27 mouse cellular contexts compared by ENCODE assay signal in genomic region chr17:40455920-40456319, GRCm38 (mm10).
DNase-seq lines count a peak whose midpoint lies in the region; ATAC-seq and TF ChIP-seq lines count a peak whose summit lies in the region.
"Had no signal": no experiment of that assay in that cellular context is flagged by ENCODE, and none has a peak within 500 bp of the region (broad histone marks: within the 10 kb centered on the region; RNA-seq: fewer than 3 reads in every experiment).

No protein-coding gene starts in this region.

- no peak for ATAC-seq in heart, embryonic 12.5 days (ENCODE audit: insufficient number of reproducible peaks, low FRiP score)
- no peak for ATAC-seq in hindbrain, embryonic 14.5 days (ENCODE audit: low FRiP score)
- ATAC-seq: activated CD4-positive, CD25-positive, alpha-beta regulatory T cell, adult 4 months; CD4-positive, CD25-positive, alpha-beta regulatory T cell, adult 4 months; forebrain, embryonic 14.5 days; forebrain, embryonic 16.5 days had no signal

- H3K4me1 ChIP-seq in heart, embryonic 12.5 days (replicated peaks), result no peaks in the 10 kb centered on the region
- H3K4me1 ChIP-seq in ES-E14 (ENCODE audit: control insufficient read depth in 2 of 2, insufficient read depth in 2 of 2, low read length in 2 of 2, poor library complexity in 1 of 2), result peaks cover 1 to 4% of the 10 kb centered on the region in 2 experiments; a peak in 3 of 4 replicates
- no peaks in the 10 kb centered on the region for H3K4me1 ChIP-seq in hindbrain, embryonic 14.5 days (replicated peaks; ENCODE audit: control insufficient read depth, insufficient read depth, low read length)
- H3K4me1 ChIP-seq: embryonic facial prominence, embryonic 13.5 days; embryonic facial prominence, embryonic 15.5 days; forebrain, embryonic 10.5 days; forebrain, embryonic 12.5 days had no signal

- no peak overlapping the region for H3K27ac ChIP-seq in heart, embryonic 12.5 days (ENCODE audit: poor library complexity, severe bottlenecking)
- no peak overlapping the region; the same call in 1 of the 2 replicates for H3K27ac ChIP-seq in ES-E14 (ENCODE audit: insufficient read depth, low read depth, low read length, poor library complexity, severe bottlenecking)
- H3K27ac ChIP-seq in hindbrain, embryonic 14.5 days, result no peak overlapping the region
- H3K27ac ChIP-seq: embryonic facial prominence, embryonic 13.5 days; embryonic facial prominence, embryonic 15.5 days; forebrain, embryonic 10.5 days; forebrain, embryonic 12.5 days had no signal

- H3K27me3 ChIP-seq in heart, embryonic 12.5 days (replicated peaks), result no peaks in the 10 kb centered on the region
- no peaks in the 10 kb centered on the region for H3K27me3 ChIP-seq in hindbrain, embryonic 14.5 days (ENCODE audit: control insufficient read depth, insufficient read depth, low read length)
- H3K27me3 ChIP-seq: CH12.LX; embryonic facial prominence, embryonic 13.5 days; embryonic facial prominence, embryonic 15.5 days; forebrain, embryonic 12.5 days had no signal

- 50% methylated on average over 1 of the region's 1 CpGs for WGBS in heart, embryonic 12.5 days
- WGBS in hindbrain, embryonic 14.5 days, result 79% methylated on average over 1 of the region's 1 CpGs

- no peak overlapping the region for H3K4me2 ChIP-seq in heart, embryonic 12.5 days
- H3K4me2 ChIP-seq in hindbrain, embryonic 14.5 days (replicated peaks), result no peak overlapping the region
- H3K4me2 ChIP-seq: embryonic facial prominence, embryonic 13.5 days; embryonic facial prominence, embryonic 15.5 days; forebrain, embryonic 12.5 days had no signal

- H3K36me3 ChIP-seq in heart, embryonic 12.5 days, result no peaks in the 10 kb centered on the region
- H3K36me3 ChIP-seq in ES-E14 (ENCODE audit: control insufficient read depth, insufficient read depth, low read length, poor library complexity, severe bottlenecking), result no peaks in the 10 kb centered on the region
- no peaks in the 10 kb centered on the region for H3K36me3 ChIP-seq in hindbrain, embryonic 14.5 days (replicated peaks; ENCODE audit: control insufficient read depth, insufficient read depth)
- H3K36me3 ChIP-seq: embryonic facial prominence, embryonic 13.5 days; embryonic facial prominence, embryonic 15.5 days; forebrain, embryonic 10.5 days; forebrain, embryonic 12.5 days had no signal

- in situ Hi-C loops in ES-E14 (cut with MboI; ENCODE audit: low sequenced_read_pairs in 2 of 2, unreplicated experiment in 2 of 2), result no loop called here

- H3K9ac ChIP-seq in heart, embryonic 12.5 days, result no peak overlapping the region
- H3K9ac ChIP-seq in ES-E14 (ENCODE audit: insufficient read depth, low read depth, low read length, poor library complexity, severe bottlenecking), result no peak overlapping the region
- H3K9ac ChIP-seq in hindbrain, embryonic 14.5 days, result no peak overlapping the region
- H3K9ac ChIP-seq: embryonic facial prominence, embryonic 13.5 days; embryonic facial prominence, embryonic 15.5 days; forebrain, embryonic 12.5 days had no signal

- H3K4me3 ChIP-seq in heart, embryonic 12.5 days, result no peak overlapping the region
- no peak overlapping the region for H3K4me3 ChIP-seq in ES-E14 (ENCODE audit: insufficient read depth in 1 of 2, low read depth in 1 of 2, low read length in 2 of 2, poor library complexity in 1 of 2, severe bottlenecking in 1 of 2)
- no peak overlapping the region for H3K4me3 ChIP-seq in hindbrain, embryonic 14.5 days (replicated peaks; ENCODE audit: low read length)
- H3K4me3 ChIP-seq: embryonic facial prominence, embryonic 13.5 days; embryonic facial prominence, embryonic 15.5 days; erythroblast, embryonic 14.5 days; forebrain, embryonic 10.5 days; forebrain, embryonic 12.5 days had no signal

- 0 out of 2 replicates have a peak, but pooled peaks cover 3% of the 10 kb centered on the region for H3K9me3 ChIP-seq in heart, embryonic 12.5 days (replicated peaks)
- H3K9me3 ChIP-seq in ES-E14 (ENCODE audit: control insufficient read depth, insufficient read depth, low read depth, low read length), result no peaks in the 10 kb centered on the region
- no peaks in the 10 kb centered on the region for H3K9me3 ChIP-seq in hindbrain, embryonic 14.5 days (ENCODE audit: control insufficient read depth, low read length)
- H3K9me3 ChIP-seq: embryonic facial prominence, embryonic 13.5 days; embryonic facial prominence, embryonic 15.5 days; forebrain, embryonic 10.5 days; forebrain, embryonic 12.5 days had no signal

- DNase-seq in heart, adult 11 months, result peak; percentile 12
- DNase-seq in ES-E14 (ENCODE audit: low read depth, low spot score), result peak; percentile 47
- peak; percentile 26 for DNase-seq in WW6 (ENCODE audit: low read depth, low spot score)
- no peak for DNase-seq in hindbrain, embryonic 14.5 days (ENCODE audit: low spot score)
- no peak for DNase-seq in spleen, postnatal 10 days (ENCODE audit: low spot score in 2 of 2)
- DNase-seq in urinary bladder, postnatal 10 days (ENCODE audit: low spot score), result no peak
- DNase-seq: adrenal gland, adult 8-10 months; adrenal gland, postnatal 14 days; adrenal gland, postnatal 36 days; B cell, adult 2 months; cerebellum, adult 11-12 months; cerebellum, adult 2 months; cerebellum, adult 9-10 months; cerebellum, postnatal 10 days; cerebellum, postnatal 25 days; embryo, embryonic 11 days had no signal

TF ChIP-seq in ES-E14, 5 proteins besides CTCF, POLR2A, EP300 and RAD21:
- no peak for TF ChIP-seq CHD2 (IDR thresholded peaks at IDR 0.05; ENCODE audit: low read depth, low read length)
- TF ChIP-seq ZC3H11A (IDR thresholded peaks at IDR 0.05; ENCODE audit: borderline replicate concordance, low read depth, low read length), result no peak
- no peak for TF ChIP-seq MAFK (IDR thresholded peaks at IDR 0.05; ENCODE audit: insufficient read depth, low read depth, low read length)
- TF ChIP-seq HCFC1 (IDR thresholded peaks at IDR 0.05; ENCODE audit: borderline replicate concordance, insufficient read depth, low read length), result no peak
- TF ChIP-seq ZNF384 (IDR thresholded peaks at IDR 0.05; ENCODE audit: low read depth, low read length), result no peak

Comparison
In these comparisons a context has a peak if more than half of its experiments do, and no peak if none do; other contexts are left out.
1. DNase-seq: peak in heart, adult 11 months (single experiment), ES-E14 (single experiment) and WW6 (single experiment); none in hindbrain, embryonic 14.5 days (single experiment), spleen, postnatal 10 days (0 of 2) and urinary bladder, postnatal 10 days (single experiment).